Mouse (Mus musculus): ENCODE results near the gene Xkrx. TPM values are rescaled to one million over a fixed set of nuclear protein-coding genes. Genes with fewer than 3 reads are reported as not detected.
"Not testable (repeated sequence)": the region's sequence is repeated elsewhere in the genome, so short reads cannot be mapped to it uniquely, and the experiment has no call there.

Gene Xkrx
- polyA plus RNA-seq (2012; rRNA removed), result 0.78 and 1.1 TPM in 2 replicates

DNA sequence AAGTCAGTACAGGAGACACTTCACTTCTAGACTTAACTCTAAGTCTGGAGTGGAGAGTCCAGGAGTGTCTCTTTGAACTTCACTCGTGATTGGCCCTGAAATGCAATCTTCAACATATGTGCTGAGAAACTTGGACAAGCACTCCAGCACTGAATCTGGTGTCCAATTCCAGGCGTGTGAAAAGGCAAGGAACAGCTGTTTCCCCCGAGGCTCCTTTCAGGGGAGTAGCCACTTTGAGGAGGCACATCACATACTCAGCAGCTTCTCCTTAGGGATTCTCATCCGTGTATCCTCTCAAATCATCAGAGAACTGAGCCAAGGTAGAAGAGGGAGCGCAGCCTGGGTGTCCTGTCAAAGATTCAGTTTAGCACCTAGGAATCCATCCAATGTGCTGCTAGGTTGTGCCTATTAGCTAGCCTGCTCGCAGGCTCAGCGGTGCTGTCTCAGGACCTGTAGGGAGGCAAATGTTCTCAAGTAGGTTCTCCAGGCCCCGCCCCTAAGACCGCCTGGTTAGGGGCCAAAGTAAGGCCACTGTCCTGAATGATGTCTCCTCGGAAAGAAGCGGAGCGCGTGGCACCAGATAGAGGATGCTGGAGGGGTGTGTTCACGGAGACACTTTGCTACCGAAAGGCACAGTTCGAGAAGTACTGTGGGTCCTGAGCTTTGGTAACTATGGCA is at the start of gene Xkrx:
Xkrx (minus strand) TSS at position 34 of the 678 bp plus-strand sequence.
- peak; percentile 2 for DNase-seq (ENCODE audit: low read depth)
- TF ChIP-seq POLR2A (IDR thresholded peaks at IDR 0.05; ENCODE audit: borderline replicate concordance, extremely low read depth, insufficient read depth, insufficient read length, poor library complexity, severe bottlenecking), result no peak
- no peak for TF ChIP-seq CTCF (IDR thresholded peaks at IDR 0.05; ENCODE audit: borderline replicate concordance, extremely low read depth, insufficient read depth, insufficient read length)

DNA sequence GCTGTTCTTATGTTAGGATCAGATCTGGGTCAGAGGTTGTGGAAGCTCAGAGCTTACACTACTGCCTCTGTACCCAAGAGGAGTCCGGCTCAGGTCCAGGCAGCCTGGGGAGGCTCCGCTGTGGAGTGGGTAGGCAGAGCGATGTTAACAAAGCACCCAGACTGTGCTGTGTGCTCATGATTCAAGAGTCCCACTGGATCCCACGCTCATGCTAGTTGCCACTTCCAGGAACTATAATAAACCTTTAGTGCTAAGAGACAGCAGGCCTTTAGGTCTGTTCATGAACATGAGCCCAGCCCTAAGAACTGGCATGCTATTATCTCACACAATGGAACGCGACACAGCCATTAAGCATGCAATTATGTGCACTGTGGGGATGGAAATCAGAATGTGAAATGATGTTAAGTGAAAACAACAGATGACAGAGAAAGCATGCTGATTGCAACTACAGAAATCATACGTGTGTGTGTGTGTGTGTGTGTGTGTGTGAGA is 49.3 kb upstream of the Xkrx start:
- DNase-seq (ENCODE audit: low read depth), result peak; percentile 42
- no peak for TF ChIP-seq CTCF (IDR thresholded peaks at IDR 0.05; ENCODE audit: borderline replicate concordance, extremely low read depth, insufficient read depth, insufficient read length)
- no peak for TF ChIP-seq POLR2A (IDR thresholded peaks at IDR 0.05; ENCODE audit: borderline replicate concordance, extremely low read depth, insufficient read depth, insufficient read length, poor library complexity, severe bottlenecking)

DNA sequence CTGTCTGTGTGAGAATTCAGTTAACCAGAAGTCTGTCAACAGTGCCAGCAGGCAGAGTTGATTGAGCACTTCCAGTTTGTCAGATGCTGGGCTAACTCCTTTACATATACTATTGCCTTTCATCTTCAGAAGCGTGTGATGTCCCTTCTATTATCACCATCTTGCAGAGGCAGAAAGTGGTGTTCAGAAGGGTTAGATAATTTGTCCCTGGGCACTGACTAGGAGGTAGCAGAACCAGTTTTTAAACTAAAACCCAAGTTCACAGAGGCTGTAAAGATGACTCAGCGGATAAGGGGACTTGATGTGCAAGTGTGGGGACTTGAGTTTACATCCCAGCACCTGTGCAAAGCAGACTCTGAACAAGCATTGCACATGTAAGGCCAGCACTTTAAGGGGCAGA is 46.6 kb upstream of the Xkrx start:
- no peak for DNase-seq (ENCODE audit: low read depth)
- TF ChIP-seq POLR2A (IDR thresholded peaks at IDR 0.05; ENCODE audit: borderline replicate concordance, extremely low read depth, insufficient read depth, insufficient read length, poor library complexity, severe bottlenecking) (no peak), CTCF (IDR thresholded peaks at IDR 0.05; ENCODE audit: borderline replicate concordance, extremely low read depth, insufficient read depth, insufficient read length) (no peak)

DNA sequence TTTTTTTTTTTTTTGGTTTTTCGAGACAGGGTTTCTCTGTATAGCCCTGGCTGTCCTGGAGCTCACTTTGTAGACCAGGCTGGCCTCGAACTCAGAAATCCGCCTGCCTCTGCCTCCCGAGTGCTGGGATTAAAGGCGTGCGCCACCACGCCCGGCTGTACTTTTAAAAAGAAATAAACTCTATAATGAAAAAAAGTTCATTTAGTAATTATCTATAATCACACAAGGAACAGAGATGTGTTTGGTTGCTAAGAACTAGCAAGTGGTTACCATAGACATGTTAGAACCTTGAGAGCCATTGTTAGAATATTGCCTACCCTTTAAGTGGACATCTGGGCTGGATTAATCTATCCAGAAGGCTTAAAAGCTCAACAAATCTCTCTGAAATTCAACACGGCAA is 25.3 kb upstream of the Xkrx start, which contains the start of gene Arl13a:
Arl13a (plus strand) TSS at position 301 of the 400 bp plus-strand sequence.
- DNase-seq (ENCODE audit: low read depth), result not testable (repeated sequence)

DNA sequence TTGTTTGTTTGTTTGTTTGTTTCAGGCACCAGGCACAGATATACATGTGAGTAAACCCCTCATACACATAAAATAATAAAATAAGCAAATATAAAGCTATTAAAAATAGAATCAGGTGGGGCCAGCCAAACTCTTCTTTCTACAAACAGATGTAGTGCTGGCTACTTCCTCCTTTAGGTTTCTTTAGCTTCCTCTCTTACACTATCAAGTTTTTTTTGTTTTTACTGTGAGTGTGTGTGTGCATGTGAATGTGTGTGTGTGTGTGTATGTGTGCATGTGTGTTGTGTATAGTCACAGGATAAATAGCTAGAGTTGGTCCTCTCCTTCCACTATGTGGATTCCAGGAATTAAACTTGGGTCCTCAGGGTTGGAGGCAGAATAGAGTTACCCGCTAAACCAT is 12.8 kb upstream of the Xkrx start:
- no peak for DNase-seq (ENCODE audit: low read depth)
- no peak for TF ChIP-seq POLR2A (IDR thresholded peaks at IDR 0.05; ENCODE audit: borderline replicate concordance, extremely low read depth, insufficient read depth, insufficient read length, poor library complexity, severe bottlenecking)
- TF ChIP-seq CTCF (IDR thresholded peaks at IDR 0.05; ENCODE audit: borderline replicate concordance, extremely low read depth, insufficient read depth, insufficient read length), result no peak

DNA sequence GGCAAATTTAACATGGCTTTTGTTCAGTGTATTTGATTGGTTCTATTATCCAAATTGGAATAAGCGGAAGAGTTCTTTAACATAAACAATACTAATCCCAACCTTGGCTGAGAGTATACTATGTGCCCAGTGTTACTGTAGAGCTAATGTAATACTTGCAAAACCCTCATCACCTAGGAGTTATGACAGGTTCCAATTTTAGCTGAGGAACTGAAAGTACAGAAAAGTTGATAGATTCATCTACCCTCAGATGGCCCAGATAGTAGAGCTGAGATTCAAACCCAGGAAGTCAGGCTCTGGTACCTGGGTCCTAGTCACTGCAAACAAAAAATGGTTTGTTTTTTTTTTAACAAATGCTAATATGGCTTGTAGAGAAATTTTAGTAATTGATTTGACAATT is 8.7 kb upstream of the Xkrx start:
- DNase-seq (ENCODE audit: low read depth), result no peak
- TF ChIP-seq POLR2A (IDR thresholded peaks at IDR 0.05; ENCODE audit: borderline replicate concordance, extremely low read depth, insufficient read depth, insufficient read length, poor library complexity, severe bottlenecking) (no peak), CTCF (IDR thresholded peaks at IDR 0.05; ENCODE audit: borderline replicate concordance, extremely low read depth, insufficient read depth, insufficient read length) (no peak)

DNA sequence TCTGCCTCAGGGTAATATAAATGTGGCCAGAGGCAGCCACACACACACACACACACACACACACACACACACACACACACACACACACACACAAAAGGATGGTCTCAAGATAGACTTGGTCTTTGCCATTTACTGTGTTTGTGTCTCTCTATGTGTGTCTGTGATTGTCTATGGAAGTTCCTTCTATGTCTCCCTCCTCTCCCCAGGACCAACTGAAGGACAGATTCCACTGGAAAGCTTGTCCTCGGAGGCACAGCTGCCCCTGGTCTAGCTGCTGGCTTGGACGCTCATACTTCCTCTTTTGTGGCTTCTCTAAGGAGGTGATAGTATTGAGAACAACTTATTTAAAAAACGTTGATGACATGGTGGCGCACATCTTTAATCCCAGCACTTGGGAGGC is 1.6 kb upstream of the Xkrx start:
- TF ChIP-seq CTCF (IDR thresholded peaks at IDR 0.05; ENCODE audit: borderline replicate concordance, extremely low read depth, insufficient read depth, insufficient read length), result no peak
- no peak for TF ChIP-seq POLR2A (IDR thresholded peaks at IDR 0.05; ENCODE audit: borderline replicate concordance, extremely low read depth, insufficient read depth, insufficient read length, poor library complexity, severe bottlenecking)

DNA sequence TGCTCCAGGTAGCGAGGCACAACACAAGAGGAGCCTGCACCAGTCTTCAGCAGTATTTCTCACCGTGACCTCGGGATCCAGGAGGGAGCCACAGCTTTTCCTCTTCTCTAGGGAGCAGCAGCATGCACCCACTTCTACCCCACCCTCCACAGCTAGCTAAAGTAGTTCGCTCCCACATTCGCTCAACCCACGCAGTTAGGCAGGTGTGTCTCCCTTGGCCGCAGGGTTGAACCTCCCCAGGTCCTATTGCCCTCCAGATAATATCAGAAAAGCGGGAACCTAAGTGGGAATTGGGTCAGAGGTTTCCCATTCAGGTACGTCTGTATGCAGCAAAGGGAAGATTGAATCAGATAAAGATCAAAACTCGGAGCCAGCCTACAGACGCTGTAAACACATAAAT is 950 bp upstream of the Xkrx start:
- no peak for TF ChIP-seq POLR2A (IDR thresholded peaks at IDR 0.05; ENCODE audit: borderline replicate concordance, extremely low read depth, insufficient read depth, insufficient read length, poor library complexity, severe bottlenecking)
- no peak for TF ChIP-seq CTCF (IDR thresholded peaks at IDR 0.05; ENCODE audit: borderline replicate concordance, extremely low read depth, insufficient read depth, insufficient read length)
- peak; percentile 8 for DNase-seq (ENCODE audit: low read depth)

More for the DNA sequence above, 1.6 kb upstream of the Xkrx start:
- no peak for DNase-seq (ENCODE audit: low read depth)

DNA sequence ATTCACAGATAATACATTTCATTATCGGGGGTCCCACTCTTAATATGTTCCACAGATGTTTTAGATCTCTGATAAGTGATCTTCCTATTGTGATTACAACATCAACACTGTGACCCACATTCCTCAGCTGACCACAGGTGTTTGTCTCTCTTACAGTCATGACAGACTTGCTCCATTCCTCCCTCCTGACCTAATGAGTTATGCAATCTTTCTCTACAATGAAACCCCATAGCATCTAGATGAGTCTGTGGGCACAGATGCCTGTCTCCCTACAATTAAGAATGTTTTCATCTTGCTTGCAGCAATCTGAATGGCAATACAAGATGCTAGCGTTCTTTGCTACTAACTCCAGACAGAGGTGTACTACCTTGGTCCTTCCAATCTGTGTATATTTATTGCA is 1.4 kb downstream of the Xkrx start:
- TF ChIP-seq CTCF (IDR thresholded peaks at IDR 0.05; ENCODE audit: borderline replicate concordance, extremely low read depth, insufficient read depth, insufficient read length), result no peak
- TF ChIP-seq POLR2A (IDR thresholded peaks at IDR 0.05; ENCODE audit: borderline replicate concordance, extremely low read depth, insufficient read depth, insufficient read length, poor library complexity, severe bottlenecking), result no peak
- no peak for DNase-seq (ENCODE audit: low read depth)

DNA sequence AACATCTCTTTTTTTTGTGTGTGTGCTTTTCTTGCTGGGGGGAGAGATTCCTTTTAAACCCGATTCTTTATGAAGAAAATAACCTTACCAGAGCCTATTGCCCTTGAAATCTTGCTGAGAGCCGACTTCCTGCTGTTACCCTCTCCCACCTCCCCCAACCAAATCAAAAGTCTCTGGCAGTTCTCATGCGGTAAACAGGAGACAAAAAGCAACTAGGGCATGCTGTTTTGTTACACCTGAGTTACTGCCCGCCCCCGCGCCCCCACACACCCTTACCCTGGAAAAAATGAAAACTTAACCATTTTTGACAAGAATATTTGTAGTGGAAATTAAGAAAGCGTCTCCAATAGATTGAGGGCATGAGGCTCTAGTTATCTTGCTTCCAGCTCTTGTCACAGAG is 3.7 kb downstream of the Xkrx start:
- DNase-seq (ENCODE audit: low read depth), result no peak
- no peak for TF ChIP-seq POLR2A (IDR thresholded peaks at IDR 0.05; ENCODE audit: borderline replicate concordance, extremely low read depth, insufficient read depth, insufficient read length, poor library complexity, severe bottlenecking)
- TF ChIP-seq CTCF (IDR thresholded peaks at IDR 0.05; ENCODE audit: borderline replicate concordance, extremely low read depth, insufficient read depth, insufficient read length), result no peak

DNA sequence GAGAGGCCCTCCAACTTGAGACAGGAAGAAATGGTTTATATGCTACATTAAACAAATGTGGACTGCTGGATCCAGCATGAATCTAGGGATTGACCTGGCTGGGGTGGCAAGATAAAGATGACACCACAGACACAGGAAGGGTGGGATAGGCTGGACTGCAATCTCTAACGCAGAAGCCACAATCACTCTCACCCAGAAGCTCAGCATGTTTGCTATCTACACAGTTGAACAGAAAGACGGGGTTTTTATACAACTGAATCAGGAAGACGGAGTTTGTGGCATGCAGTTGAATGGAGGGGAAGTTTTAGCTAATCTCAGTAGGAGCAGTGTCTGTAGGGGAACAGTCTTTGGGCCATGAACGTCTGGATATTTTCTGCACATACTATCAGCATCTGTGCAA is 19.9 kb downstream of the Xkrx start:
- TF ChIP-seq CTCF (IDR thresholded peaks at IDR 0.05; ENCODE audit: borderline replicate concordance, extremely low read depth, insufficient read depth, insufficient read length), result no peak
- TF ChIP-seq POLR2A (IDR thresholded peaks at IDR 0.05; ENCODE audit: borderline replicate concordance, extremely low read depth, insufficient read depth, insufficient read length, poor library complexity, severe bottlenecking), result no peak
- DNase-seq (ENCODE audit: low read depth), result no peak

DNA sequence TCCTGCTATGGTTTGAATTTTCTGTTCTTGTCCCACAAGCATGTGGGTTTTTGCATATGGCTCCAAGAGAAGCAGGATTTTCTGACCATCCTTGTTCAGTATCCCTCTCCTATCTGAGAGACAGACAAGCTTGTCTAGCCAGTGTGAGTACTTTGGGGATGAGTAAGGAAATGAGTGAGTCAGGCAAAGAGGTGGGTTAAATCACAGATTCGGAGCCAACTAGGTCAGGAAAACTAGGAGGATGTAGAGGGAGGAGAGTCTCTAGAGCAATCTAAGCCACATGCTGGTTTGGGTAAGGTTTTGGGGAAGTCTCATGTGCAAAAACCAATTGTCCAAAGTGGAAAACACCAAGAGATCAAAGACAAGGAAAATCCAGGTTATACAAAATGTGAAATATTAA is 20.3 kb downstream of the Xkrx start:
- DNase-seq (ENCODE audit: low read depth), result no peak
- TF ChIP-seq CTCF (IDR thresholded peaks at IDR 0.05; ENCODE audit: borderline replicate concordance, extremely low read depth, insufficient read depth, insufficient read length) (no peak), POLR2A (IDR thresholded peaks at IDR 0.05; ENCODE audit: borderline replicate concordance, extremely low read depth, insufficient read depth, insufficient read length, poor library complexity, severe bottlenecking) (no peak)
